Mouse (Mus musculus): ENCODE measurements around the gene Gm28044. TPM values are rescaled to one million over a fixed set of nuclear protein-coding genes. Genes with fewer than 3 reads are reported as not detected.
A peak's percentile ranks its signal among the peaks of the same experiment; 100 is the strongest.
"Not testable (repeated sequence)": the region's sequence is repeated elsewhere in the genome, so short reads cannot be mapped to it uniquely, and the experiment has no call there.

Gene Gm28044
- 1 to 10 TPM in 3 of 4 experiments, not detected in 1; 1.6 to 2.3 (median 1.8) TPM for total RNA-seq (2022)

DNA sequence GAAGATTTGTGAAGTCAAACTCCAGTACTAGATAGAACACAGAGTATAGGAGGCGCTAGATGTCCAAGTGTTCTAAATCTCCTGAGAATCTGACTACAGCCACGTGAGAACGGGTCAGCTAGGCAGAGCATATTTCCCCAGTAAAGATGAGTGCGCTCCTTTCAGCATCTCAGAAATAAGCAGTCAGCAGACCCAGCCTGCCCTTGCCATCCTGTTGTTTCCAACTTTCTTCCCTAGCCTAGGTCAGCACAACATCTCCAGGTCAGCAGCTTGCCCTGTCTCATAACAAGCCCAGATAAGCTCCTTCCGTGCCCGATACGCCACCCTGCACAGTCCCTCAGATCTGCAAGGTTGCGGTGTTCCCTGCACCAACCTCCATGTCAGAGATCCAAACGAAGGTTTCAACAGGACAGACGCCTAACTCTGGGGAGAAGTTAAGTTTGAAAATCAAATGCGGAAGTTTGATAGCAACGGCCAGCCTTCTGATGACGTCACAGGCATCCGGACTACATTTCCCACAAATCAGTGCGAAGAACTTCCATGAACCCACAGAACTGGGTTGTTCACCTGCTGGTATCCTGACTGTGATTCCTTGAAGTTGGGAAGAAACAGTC, at the start of gene Gm28044, which contains the start of gene Zfp953:
Gene Gm28044 (minus strand): TSS at position 406 of the 614 bp plus-strand sequence.
Gene Zfp953 (minus strand): TSS at position 475 of the 614 bp plus-strand sequence.
- peak; percentile 76 to 83 for DNase-seq (ENCODE audit: low spot score in 2 of 2)

DNA sequence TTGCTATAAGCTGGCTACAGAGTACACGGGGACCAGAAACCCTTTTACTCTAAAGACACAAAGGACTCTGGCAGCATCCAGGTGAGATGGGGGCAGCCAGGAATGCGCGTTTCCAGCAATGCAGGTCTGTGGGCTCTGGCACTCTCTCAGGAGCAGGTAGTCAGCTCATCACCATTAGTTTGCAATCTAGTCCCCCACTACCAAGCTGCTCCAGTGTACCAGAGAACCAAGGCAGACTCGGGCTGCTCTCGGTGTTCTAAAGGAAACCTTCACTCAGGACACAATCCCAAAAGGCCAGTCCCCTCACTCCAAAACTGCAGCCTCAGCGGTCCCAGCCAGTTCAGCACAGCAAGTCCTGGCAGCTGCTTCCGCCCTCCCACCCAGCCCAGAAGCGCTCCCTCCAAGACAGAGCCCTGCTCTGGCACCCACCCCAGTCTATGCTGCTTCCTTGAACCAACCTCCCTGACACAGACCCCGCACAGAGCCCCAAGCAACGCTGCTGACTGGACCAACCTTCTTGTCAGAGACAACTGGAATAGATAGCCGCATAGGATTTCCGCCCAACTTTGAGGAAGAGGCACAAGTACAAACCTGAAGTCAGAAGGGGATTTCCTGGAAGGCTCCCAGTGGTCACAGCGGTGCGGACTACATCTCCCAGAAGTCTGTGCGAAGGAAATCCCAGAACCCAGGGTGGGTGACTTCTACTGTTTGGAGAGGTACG, 39.0 kb upstream of the Gm28044 start, which contains the start of gene Zfp429:
Gene Zfp429 (minus strand): TSS at position 637 of the 721 bp plus-strand sequence.
- peak; percentile 42 to 60 for DNase-seq (ENCODE audit: low spot score in 2 of 2)

- not testable (repeated sequence) for DNase-seq (ENCODE audit: low spot score in 2 of 2)
These were observed 15.9 kb upstream of the Gm28044 start for GRCm38 (mm10) chr13:67376255-67376654.

- DNase-seq (ENCODE audit: low spot score in 2 of 2) = peak; percentile 12 to 39
These were observed 14.9 kb upstream of the Gm28044 start, which contains the start of the genes Gm28041 and Zfp456 for GRCm38 (mm10) chr13:67375050-67375911. Gm28041 (minus strand) TSS chr13:67375733. Zfp456 (minus strand) TSS chr13:67375810.

GRCm38 (mm10) chr13:67351854-67352253, 8.5 kb downstream of the Gm28044 start:
- no peak for DNase-seq (ENCODE audit: low spot score in 2 of 2)

DNA sequence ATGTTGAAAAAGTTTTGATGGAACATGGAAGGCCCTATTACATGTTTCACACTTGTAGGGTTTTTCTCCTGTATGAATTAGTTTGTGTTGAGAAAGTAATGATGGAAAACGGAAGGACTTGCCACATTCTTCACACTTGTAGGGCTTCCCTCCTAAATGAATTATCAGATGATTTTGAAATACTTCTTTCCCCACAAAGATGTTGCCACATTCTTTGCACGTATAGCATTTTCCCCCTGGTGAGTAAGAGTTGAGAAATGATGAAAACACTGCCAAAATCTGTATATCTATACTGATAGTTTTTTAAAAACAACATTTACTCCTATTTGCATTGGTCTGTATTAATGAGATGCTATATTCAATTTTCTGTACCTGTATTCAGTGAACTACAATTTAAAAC, 16.9 kb downstream of the Gm28044 start:
- no peak for DNase-seq (ENCODE audit: low spot score in 2 of 2)

- no peak for DNase-seq (ENCODE audit: low spot score in 2 of 2)
These were observed 27.5 kb downstream of the Gm28044 start for GRCm38 (mm10) chr13:67332877-67333276.

GRCm38 (mm10) chr13:67332019-67332724, 28.2 kb downstream of the Gm28044 start, which contains the start of gene Zfp595:
Zfp595 (minus strand) TSS chr13:67332570.
- peak; percentile 63 to 76 for DNase-seq (ENCODE audit: low spot score in 2 of 2)

GRCm38 (mm10) chr13:67306718-67307117, 53.6 kb downstream of the Gm28044 start:
- DNase-seq (ENCODE audit: low spot score in 2 of 2) = no peak

- DNase-seq (ENCODE audit: low spot score in 2 of 2) = peak; percentile 79 to 90
These were observed 54.3 kb downstream of the Gm28044 start, which contains the start of gene Zfp457 for GRCm38 (mm10) chr13:67305822-67306672. Zfp457 (minus strand) TSS chr13:67306485.

DNA sequence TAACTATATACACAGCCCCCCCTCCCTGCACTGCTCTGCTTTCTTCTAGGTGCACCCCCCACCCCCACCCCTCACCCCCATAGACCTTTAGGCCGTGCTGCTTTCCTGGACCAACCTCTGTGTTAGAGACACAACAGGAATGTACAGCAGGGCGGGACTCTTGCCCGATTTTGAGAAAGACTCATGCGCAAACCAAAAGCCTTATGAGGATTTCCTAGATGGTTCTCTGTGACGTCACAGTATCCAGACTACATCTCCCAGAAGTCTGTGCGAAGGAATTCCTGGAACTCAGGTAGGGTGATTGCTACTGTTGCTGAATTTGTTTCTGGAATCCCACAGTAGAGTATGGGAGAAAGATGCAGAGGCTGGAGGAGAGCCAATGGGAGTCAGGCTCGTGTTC, 82.0 kb downstream of the Gm28044 start, which contains the start of gene Zfp458:
Gene Zfp458 (minus strand): TSS at position 153 of the 400 bp plus-strand sequence.
- DNase-seq (ENCODE audit: low spot score in 2 of 2) = peak; percentile 2 to 52

GRCm38 (mm10) chr13:67269383-67270065, 90.8 kb downstream of the Gm28044 start:
- DNase-seq (ENCODE audit: low spot score in 2 of 2) = not testable (repeated sequence)

- DNase-seq (ENCODE audit: low spot score in 2 of 2) = peak; percentile 54 to 76
These were observed 91.6 kb downstream of the Gm28044 start for GRCm38 (mm10) chr13:67268568-67269369.

Other genes with a start within 250 kb of the Gm28044 start
- under 1 TPM in 3 of 4 experiments, not detected in 1; 0.33 to 0.58 (median 0.39) TPM for gene Rslcan18, start 244.3 kb downstream of the Gm28044 start, total RNA-seq (2022)
- 10 to 100 TPM in 3 of 4 experiments, 1 to 10 TPM in 1; 9.4 to 12.5 (median 10.9) TPM for gene Zfp759, start 238.9 kb downstream of the Gm28044 start, total RNA-seq (2022)
- gene Rsl1, start 187.4 kb downstream of the Gm28044 start, total RNA-seq (2022) = 10 to 100 TPM in 1 of 4 experiments, 1 to 10 TPM in 3; 4.1 to 10.3 (median 6.1) TPM
- gene Zfp455, start 166.0 kb downstream of the Gm28044 start, total RNA-seq (2022) = 1 to 10 TPM; 2.6 to 4.2 (median 3.2) TPM
- gene Zfp458, start 82.1 kb downstream of the Gm28044 start, total RNA-seq (2022) = 10 to 100 TPM; 20.2 to 26.6 (median 22.9) TPM
- gene Zfp457, start 54.1 kb downstream of the Gm28044 start, total RNA-seq (2022) = 1 to 10 TPM; 4.5 to 7.8 (median 6.2) TPM
- 1 to 10 TPM; 3.5 to 4.4 (median 3.9) TPM for gene Zfp595, start 28.0 kb downstream of the Gm28044 start, total RNA-seq (2022)
- gene Zfp953, start 69 bp upstream of the Gm28044 start, total RNA-seq (2022) = 1 to 10 TPM in 3 of 4 experiments, under 1 TPM in 1; 0.98 to 1.5 (median 1.2) TPM
- under 1 TPM in 1 of 4 experiments, not detected in 3; 0.70 TPM for gene Gm28041, start 15.2 kb upstream of the Gm28044 start, total RNA-seq (2022)
- 1 to 10 TPM in 2 of 4 experiments, under 1 TPM in 2; 0.77 to 1.2 (median 0.92) TPM for gene Zfp456, start 15.3 kb upstream of the Gm28044 start, total RNA-seq (2022)
- 1 to 10 TPM; 1.8 to 4.4 (median 3.7) TPM for gene Zfp429, start 39.3 kb upstream of the Gm28044 start, total RNA-seq (2022)
- 1 to 10 TPM; 2.5 to 8.2 (median 4.0) TPM for gene Zfp459, start 60.9 kb upstream of the Gm28044 start, total RNA-seq (2022)
- gene Zfp874a, start 91.1 kb upstream of the Gm28044 start, total RNA-seq (2022) = 10 to 100 TPM; 11.8 to 15.0 (median 14.3) TPM
- gene Zfp874b, start 123.7 kb upstream of the Gm28044 start, total RNA-seq (2022) = 10 to 100 TPM; 15.7 to 20.1 (median 17.9) TPM
- 10 to 100 TPM in 1 of 4 experiments, 1 to 10 TPM in 3; 6.6 to 11.3 (median 8.4) TPM for gene Zfp58, start 140.0 kb upstream of the Gm28044 start, total RNA-seq (2022)
- gene Gm26965, start 165.6 kb upstream of the Gm28044 start, total RNA-seq (2022) = 1 to 10 TPM in 1 of 4 experiments, under 1 TPM in 1, not detected in 2; 0.83 to 1.3 TPM
- 10 to 100 TPM; 21.2 to 24.7 (median 21.6) TPM for gene Zfp87, start 165.6 kb upstream of the Gm28044 start, total RNA-seq (2022)
- 10 to 100 TPM in 2 of 4 experiments, 1 to 10 TPM in 2; 9.5 to 12.2 (median 10.8) TPM for gene Zfp748, start 193.3 kb upstream of the Gm28044 start, total RNA-seq (2022)
- gene Zfp729b, start 249.2 kb upstream of the Gm28044 start, total RNA-seq (2022) = 10 to 100 TPM in 1 of 4 experiments, 1 to 10 TPM in 3; 8.1 to 10.6 (median 8.9) TPM